Mouse (Mus musculus): ENCODE results near the gene Hyls1. TPM values are rescaled to one million over a fixed set of nuclear protein-coding genes. Genes with fewer than 3 reads are reported as not detected.
A peak's percentile ranks its signal among the peaks of the same experiment; 100 is the strongest.

Gene Hyls1
- polyA plus RNA-seq, 1 experiment from 2014 or later = 8.1 TPM

- Histone ChIP-seq H3K9ac (ENCODE audit: low read depth, low read length) (no peak overlapping the region), H3K4me2 (ENCODE audit: low read length) (no peak overlapping the region), H3K27ac (no peak overlapping the region), H3K9me3 (replicated peaks; ENCODE audit: low read length) (no peaks in the 10 kb centered on the region), H3K27me3 (ENCODE audit: insufficient read depth, low read length) (no peaks in the 10 kb centered on the region), H3K36me3 (ENCODE audit: insufficient read depth, low read length) (no peaks in the 10 kb centered on the region), H3K4me3 (replicated peaks; ENCODE audit: low read depth, low read length) (no peak overlapping the region), H3K4me1 (replicated peaks; ENCODE audit: insufficient read depth, low read length) (no peaks in the 10 kb centered on the region)
- 72% methylated on average over 12 of the region's 12 CpGs for WGBS
- DNase-seq (ENCODE audit: low spot score) (no peak), ATAC-seq (replicated peaks; ENCODE audit: low FRiP score, low read depth) (no peak)
- peak; percentile 47; the same call in 1 of the 2 replicates for TF ChIP-seq CTCF (IDR thresholded peaks at IDR 0.05; ENCODE audit: low read depth)
These were observed 24.5 kb downstream of the Hyls1 start for GRCm38 (mm10) chr9:35545704-35546103.

- no peak for TF ChIP-seq CTCF (IDR thresholded peaks at IDR 0.05; ENCODE audit: low read depth)
- 54% methylated on average over 2 of the region's 2 CpGs for WGBS
These were observed 25.5 kb downstream of the Hyls1 start for GRCm38 (mm10) chr9:35544666-35545065.

GRCm38 (mm10) chr9:35543099-35543860, 26.9 kb downstream of the Hyls1 start:
- no peaks in the 10 kb centered on the region for H3K9me3 ChIP-seq (replicated peaks; ENCODE audit: low read length)
- 0 out of 2 replicates have a peak, but pooled peaks cover 3% of the 10 kb centered on the region for H3K4me1 ChIP-seq (replicated peaks; ENCODE audit: insufficient read depth, low read length)
- 85% methylated on average over 14 of the region's 14 CpGs for WGBS
- H3K27me3 ChIP-seq (ENCODE audit: insufficient read depth, low read length) = no peaks in the 10 kb centered on the region
- H3K4me2 ChIP-seq (ENCODE audit: low read length) = no peak overlapping the region
- TF ChIP-seq CTCF (IDR thresholded peaks at IDR 0.05; ENCODE audit: low read depth) = no peak
- no peak for DNase-seq (ENCODE audit: low spot score)
- H3K27ac ChIP-seq = no peak overlapping the region
- no peak overlapping the region for H3K9ac ChIP-seq (ENCODE audit: low read depth, low read length)
- ATAC-seq (replicated peaks; ENCODE audit: low FRiP score, low read depth) = no peak
- H3K36me3 ChIP-seq (ENCODE audit: insufficient read depth, low read length) = no peaks in the 10 kb centered on the region
- H3K4me3 ChIP-seq (replicated peaks; ENCODE audit: low read depth, low read length) = no peak overlapping the region

More at GRCm38 (mm10) chr9:35544666-35545065, 25.5 kb downstream of the Hyls1 start:
- Histone ChIP-seq H3K4me3 (replicated peaks; ENCODE audit: low read depth, low read length) (no peak overlapping the region), H3K9me3 (replicated peaks; ENCODE audit: low read length) (no peaks in the 10 kb centered on the region), H3K9ac (ENCODE audit: low read depth, low read length) (no peak overlapping the region), H3K4me2 (ENCODE audit: low read length) (no peak overlapping the region), H3K27me3 (ENCODE audit: insufficient read depth, low read length) (no peaks in the 10 kb centered on the region), H3K36me3 (ENCODE audit: insufficient read depth, low read length) (no peaks in the 10 kb centered on the region), H3K27ac (no peak overlapping the region), H3K4me1 (replicated peaks; ENCODE audit: insufficient read depth, low read length) (no peaks in the 10 kb centered on the region)
- DNase-seq (ENCODE audit: low spot score) (peak; percentile 58), ATAC-seq (replicated peaks; ENCODE audit: low FRiP score, low read depth) (0 out of 2 replicates have a peak, but pooled peaks have one; percentile 19)

- no peak overlapping the region for H3K4me2 ChIP-seq (ENCODE audit: low read length)
- DNase-seq (ENCODE audit: low spot score) = no peak
- no peaks in the 10 kb centered on the region for H3K36me3 ChIP-seq (ENCODE audit: insufficient read depth, low read length)
- H3K4me3 ChIP-seq (replicated peaks; ENCODE audit: low read depth, low read length) = no peak overlapping the region
- H3K27me3 ChIP-seq (ENCODE audit: insufficient read depth, low read length) = no peaks in the 10 kb centered on the region
- H3K9ac ChIP-seq (ENCODE audit: low read depth, low read length) = no peak overlapping the region
- ATAC-seq (replicated peaks; ENCODE audit: low FRiP score, low read depth) = no peak
- 0 out of 2 replicates have a peak, but pooled peaks cover 3% of the 10 kb centered on the region for H3K4me1 ChIP-seq (replicated peaks; ENCODE audit: insufficient read depth, low read length)
- no peak for TF ChIP-seq CTCF (IDR thresholded peaks at IDR 0.05; ENCODE audit: low read depth)
- WGBS = 72% methylated on average over 6 of the region's 6 CpGs
- H3K9me3 ChIP-seq (replicated peaks; ENCODE audit: low read length) = no peaks in the 10 kb centered on the region
- no peak overlapping the region for H3K27ac ChIP-seq
These were observed 28.3 kb downstream of the Hyls1 start for GRCm38 (mm10) chr9:35541941-35542340.

- TF ChIP-seq CTCF (IDR thresholded peaks at IDR 0.05; ENCODE audit: low read depth) = peak; percentile 90
- H3K9ac ChIP-seq (ENCODE audit: low read depth, low read length) = no peak overlapping the region
- no peak overlapping the region for H3K27ac ChIP-seq
- H3K4me1 ChIP-seq (replicated peaks; ENCODE audit: insufficient read depth, low read length) = 0 out of 2 replicates have a peak, but pooled peaks cover 3% of the 10 kb centered on the region
- DNase-seq (ENCODE audit: low spot score) (peak; percentile 90), ATAC-seq (replicated peaks; ENCODE audit: low FRiP score, low read depth) (peak; percentile 63)
- no peaks in the 10 kb centered on the region for H3K9me3 ChIP-seq (replicated peaks; ENCODE audit: low read length)
- no peak overlapping the region for H3K4me2 ChIP-seq (ENCODE audit: low read length)
- H3K36me3 ChIP-seq (ENCODE audit: insufficient read depth, low read length) = no peaks in the 10 kb centered on the region
- H3K4me3 ChIP-seq (replicated peaks; ENCODE audit: low read depth, low read length) = no peak overlapping the region
- WGBS = 13% methylated on average over 6 of the region's 6 CpGs
- no peaks in the 10 kb centered on the region for H3K27me3 ChIP-seq (ENCODE audit: insufficient read depth, low read length)
These were observed 28.7 kb downstream of the Hyls1 start for GRCm38 (mm10) chr9:35541488-35541887.

GRCm38 (mm10) chr9:35541024-35541423, 29.2 kb downstream of the Hyls1 start:
- TF ChIP-seq CTCF (IDR thresholded peaks at IDR 0.05; ENCODE audit: low read depth) = no peak
- WGBS = 87% methylated on average over 5 of the region's 5 CpGs
- Histone ChIP-seq H3K4me1 (replicated peaks; ENCODE audit: insufficient read depth, low read length) (0 out of 2 replicates have a peak, but pooled peaks cover 3% of the 10 kb centered on the region), H3K4me2 (ENCODE audit: low read length) (no peak overlapping the region), H3K27me3 (ENCODE audit: insufficient read depth, low read length) (no peaks in the 10 kb centered on the region), H3K9ac (ENCODE audit: low read depth, low read length) (no peak overlapping the region), H3K36me3 (ENCODE audit: insufficient read depth, low read length) (no peaks in the 10 kb centered on the region), H3K27ac (no peak overlapping the region), H3K9me3 (replicated peaks; ENCODE audit: low read length) (no peaks in the 10 kb centered on the region), H3K4me3 (replicated peaks; ENCODE audit: low read depth, low read length) (no peak overlapping the region)
- no peak for ATAC-seq (replicated peaks; ENCODE audit: low FRiP score, low read depth)
- no peak for DNase-seq (ENCODE audit: low spot score)
